ENCODE assay signal across 24 mouse cellular contexts in the genomic region with DNA sequence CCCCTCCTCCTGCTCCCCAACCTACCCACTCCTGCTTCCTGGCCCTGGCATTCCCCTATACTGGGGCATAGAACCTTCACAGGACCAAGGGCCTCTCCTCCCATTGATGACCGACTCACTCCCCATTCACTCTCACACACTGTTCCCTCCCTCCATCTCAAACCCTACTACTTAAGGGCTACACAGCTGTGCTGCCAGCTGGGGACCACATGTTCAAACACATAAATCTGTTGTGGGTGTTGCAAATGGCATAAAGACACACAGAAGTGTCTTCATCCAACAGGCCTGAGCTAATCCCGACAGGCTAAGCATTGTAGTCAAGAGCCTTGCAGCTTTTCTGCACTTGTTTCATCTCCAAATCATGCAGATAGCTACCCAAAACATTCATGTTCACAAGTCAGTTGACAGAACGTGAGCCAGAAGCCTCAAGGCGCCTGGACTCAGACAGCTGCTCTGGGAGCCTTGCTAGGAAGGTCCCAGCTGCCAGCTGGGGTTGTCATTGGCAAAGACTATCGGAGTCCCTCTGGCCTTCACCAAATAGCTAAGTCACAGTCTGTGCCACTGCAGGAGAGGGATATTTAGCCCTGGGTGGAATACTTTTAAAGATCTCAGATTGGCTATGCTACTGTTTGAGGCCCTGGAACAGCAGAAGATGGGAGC. TPM values are rescaled to one million over a fixed set of nuclear protein-coding genes. Genes with fewer than 3 reads are reported as not detected.
DNase-seq lines count a peak whose midpoint lies in the region; ATAC-seq and TF ChIP-seq lines count a peak whose summit lies in the region.
"Had no signal": no experiment of that assay in that cellular context is flagged by ENCODE, and none has a peak within 500 bp of the region (broad histone marks: within the 10 kb centered on the region; RNA-seq: fewer than 3 reads in every experiment).

No protein-coding gene starts in this region.

- no peak overlapping the region for H3K9ac ChIP-seq in forebrain, postnatal 0 days
- H3K9ac ChIP-seq in forebrain, embryonic 15.5 days (replicated peaks) = no peak overlapping the region
- no peak overlapping the region for H3K9ac ChIP-seq in midbrain, postnatal 0 days (replicated peaks; ENCODE audit: low read length, poor library complexity, severe bottlenecking)
- H3K9ac ChIP-seq in embryonic facial prominence, embryonic 15.5 days = no peak overlapping the region
- H3K9ac ChIP-seq: embryonic facial prominence, embryonic 13.5 days; heart, embryonic 15.5 days; hindbrain, embryonic 14.5 days; liver, postnatal 0 days had no signal

- no peak for TF ChIP-seq CTCF in forebrain, postnatal 0 days (IDR thresholded peaks at IDR 0.05; ENCODE audit: low read depth)
- no peak for TF ChIP-seq CTCF in midbrain, postnatal 0 days (IDR thresholded peaks at IDR 0.05)

- no peaks in the 10 kb centered on the region for H3K9me3 ChIP-seq in forebrain, postnatal 0 days (ENCODE audit: low read length)
- H3K9me3 ChIP-seq in forebrain, embryonic 15.5 days = no peaks in the 10 kb centered on the region
- no peaks in the 10 kb centered on the region for H3K9me3 ChIP-seq in midbrain, postnatal 0 days (ENCODE audit: low read length)
- H3K9me3 ChIP-seq in midbrain, embryonic 10.5 days (replicated peaks) = 0 out of 2 replicates have a peak, but pooled peaks cover 4% of the 10 kb centered on the region
- no peaks in the 10 kb centered on the region for H3K9me3 ChIP-seq in embryonic facial prominence, embryonic 15.5 days (replicated peaks)
- H3K9me3 ChIP-seq: embryonic facial prominence, embryonic 13.5 days; heart, embryonic 15.5 days had no signal

- no peak overlapping the region for H3K27ac ChIP-seq in forebrain, postnatal 0 days (ENCODE audit: low read depth, low read length)
- H3K27ac ChIP-seq in forebrain, embryonic 15.5 days (replicated peaks) = no peak overlapping the region
- no peak overlapping the region for H3K27ac ChIP-seq in midbrain, postnatal 0 days (ENCODE audit: low read depth, low read length)
- H3K27ac ChIP-seq in midbrain, embryonic 10.5 days (replicated peaks) = no peak overlapping the region
- no peak overlapping the region for H3K27ac ChIP-seq in embryonic facial prominence, embryonic 15.5 days (replicated peaks)
- H3K27ac ChIP-seq: embryonic facial prominence, embryonic 13.5 days; heart, embryonic 15.5 days; hindbrain, embryonic 14.5 days; left cerebral cortex, adult 2 months had no signal

- no peaks in the 10 kb centered on the region for H3K4me1 ChIP-seq in forebrain, postnatal 0 days (ENCODE audit: insufficient read depth)
- H3K4me1 ChIP-seq in forebrain, embryonic 15.5 days = 0 out of 2 replicates have a peak, but pooled peaks cover 8% of the 10 kb centered on the region
- no peaks in the 10 kb centered on the region for H3K4me1 ChIP-seq in midbrain, postnatal 0 days (ENCODE audit: insufficient read depth, low read length)
- H3K4me1 ChIP-seq in midbrain, embryonic 10.5 days = no peaks in the 10 kb centered on the region
- 0 out of 2 replicates have a peak, but pooled peaks cover 5% of the 10 kb centered on the region for H3K4me1 ChIP-seq in embryonic facial prominence, embryonic 15.5 days
- H3K4me1 ChIP-seq: embryonic facial prominence, embryonic 13.5 days; heart, embryonic 15.5 days had no signal

- H3K4me2 ChIP-seq in forebrain, postnatal 0 days (ENCODE audit: low read depth) = no peak overlapping the region
- no peak overlapping the region for H3K4me2 ChIP-seq in forebrain, embryonic 15.5 days (replicated peaks)
- no peak overlapping the region for H3K4me2 ChIP-seq in midbrain, postnatal 0 days (ENCODE audit: low read depth, low read length, poor library complexity, severe bottlenecking)
- no peak overlapping the region for H3K4me2 ChIP-seq in embryonic facial prominence, embryonic 15.5 days (replicated peaks)
- H3K4me2 ChIP-seq: embryonic facial prominence, embryonic 13.5 days; heart, embryonic 15.5 days; hindbrain, embryonic 14.5 days; liver, embryonic 11.5 days had no signal

- ATAC-seq in forebrain, postnatal 0 days = peak; percentile 89
- no peak for ATAC-seq in forebrain, embryonic 15.5 days (replicated peaks)
- ATAC-seq in midbrain, postnatal 0 days (ENCODE audit: low FRiP score) = no peak
- ATAC-seq in embryonic facial prominence, embryonic 15.5 days (ENCODE audit: insufficient number of reproducible peaks, low FRiP score, low TSS enrichment, low read depth) = peak; percentile 29; the same call in 1 of the 2 replicates
- ATAC-seq in megakaryocyte progenitor cell, adult 5-6 weeks (replicated peaks; ENCODE audit: poor library complexity) = no peak
- ATAC-seq: liver, postnatal 0 days; lung, postnatal 0 days had no signal

- no peak overlapping the region for H3K4me3 ChIP-seq in forebrain, postnatal 0 days (ENCODE audit: low read depth, low read length)
- H3K4me3 ChIP-seq in forebrain, embryonic 15.5 days = no peak overlapping the region
- no peak overlapping the region for H3K4me3 ChIP-seq in midbrain, postnatal 0 days (ENCODE audit: low read depth, low read length)
- no peak overlapping the region for H3K4me3 ChIP-seq in midbrain, embryonic 10.5 days
- no peak overlapping the region for H3K4me3 ChIP-seq in embryonic facial prominence, embryonic 15.5 days (replicated peaks)
- H3K4me3 ChIP-seq: embryonic facial prominence, embryonic 13.5 days; heart, embryonic 15.5 days; left cerebral cortex, adult 2 months had no signal

- no peaks in the 10 kb centered on the region for H3K27me3 ChIP-seq in forebrain, postnatal 0 days (ENCODE audit: insufficient read depth, low read length)
- H3K27me3 ChIP-seq in forebrain, embryonic 15.5 days = no peaks in the 10 kb centered on the region
- no peaks in the 10 kb centered on the region for H3K27me3 ChIP-seq in midbrain, postnatal 0 days (ENCODE audit: insufficient read depth, low read length)
- H3K27me3 ChIP-seq in midbrain, embryonic 10.5 days (ENCODE audit: low read depth, poor library complexity, severe bottlenecking) = no peaks in the 10 kb centered on the region
- H3K27me3 ChIP-seq in embryonic facial prominence, embryonic 15.5 days = no peaks in the 10 kb centered on the region
- H3K27me3 ChIP-seq: heart, embryonic 15.5 days had no signal

- DNase-seq in forebrain, postnatal 0 days = peak; percentile 66
- peak; percentile 63 for DNase-seq in midbrain, postnatal 0 days (ENCODE audit: low spot score)
- DNase-seq in midbrain, embryonic 10.5 days (ENCODE audit: low spot score) = no peak
- DNase-seq in spleen, postnatal 14 days (ENCODE audit: low spot score in 2 of 2) = no peak
- DNase-seq: adrenal gland, adult 8-10 months; cerebellum, adult 9-10 months; gastrocnemius, postnatal 36 days; heart, postnatal 36 days; kidney, adult 8-10 months; kidney, postnatal 10 days; liver, postnatal 0 days; midbrain, embryonic 14.5 days; right cerebral cortex, postnatal 14 days had no signal

- no peaks in the 10 kb centered on the region for H3K36me3 ChIP-seq in forebrain, postnatal 0 days (ENCODE audit: insufficient read depth)
- H3K36me3 ChIP-seq in forebrain, embryonic 15.5 days = no peaks in the 10 kb centered on the region
- no peaks in the 10 kb centered on the region for H3K36me3 ChIP-seq in midbrain, postnatal 0 days (ENCODE audit: insufficient read depth, low read length)
- no peaks in the 10 kb centered on the region for H3K36me3 ChIP-seq in midbrain, embryonic 10.5 days
- no peaks in the 10 kb centered on the region for H3K36me3 ChIP-seq in embryonic facial prominence, embryonic 15.5 days
- H3K36me3 ChIP-seq: embryonic facial prominence, embryonic 13.5 days; heart, embryonic 15.5 days had no signal

- 45% methylated on average over 5 of the region's 5 CpGs for WGBS in forebrain, postnatal 0 days
- 65% methylated on average over 5 of the region's 5 CpGs for WGBS in forebrain, embryonic 15.5 days
- WGBS in midbrain, postnatal 0 days = 60% methylated on average over 5 of the region's 5 CpGs
- WGBS in midbrain, embryonic 10.5 days = 73% methylated on average over 5 of the region's 5 CpGs
- WGBS in embryonic facial prominence, embryonic 15.5 days = 42% methylated on average over 5 of the region's 5 CpGs

RNA-seq across cellular contexts. Expression of gene Kcnh2, which starts 44.2 kb away (rescaled TPM):
- 13.5 and 21.2 TPM in 2 replicates for total RNA-seq in forebrain, postnatal 0 days (2014; rRNA removed)
- 4.7 and 6.8 TPM in 2 replicates for polyA plus RNA-seq in forebrain, postnatal 0 days (2015; fragmentation: Nextera tagmentation; extraction: Ambion mirVana)
- 5.2 and 6.4 TPM in 2 replicates for polyA plus RNA-seq in forebrain, embryonic 15.5 days (2015; fragmentation: Nextera tagmentation; extraction: Ambion mirVana)
- 46.9 and 60.2 TPM in 2 replicates for total RNA-seq in midbrain, postnatal 0 days (2014; rRNA removed)
- polyA plus RNA-seq in midbrain, postnatal 0 days (2015; fragmentation: Nextera tagmentation; extraction: Ambion mirVana) = 10.1 and 11.1 TPM in 2 replicates
- 27.1 and 35.3 TPM in 2 replicates for polyA plus RNA-seq in midbrain, embryonic 10.5 days (2016; fragmentation: Nextera tagmentation; extraction: Ambion mirVana)
- 4.8 and 5.1 TPM in 2 replicates for polyA plus RNA-seq in embryonic facial prominence, embryonic 15.5 days (2015; fragmentation: Nextera tagmentation; extraction: Ambion mirVana)
- not detected in 2 replicates for total RNA-seq in megakaryocyte progenitor cell, adult 5-6 weeks (2015)
- 0.12 TPM in 1 of 2 replicates, not detected in the other for total RNA-seq in megakaryocyte progenitor cell, adult 5-6 weeks (2017)
- total RNA-seq: megakaryocyte, adult 5-6 weeks had no signal

RNA-seq across cellular contexts. Expression of gene Nos3, which starts 57.4 kb away (rescaled TPM):
- 6.1 and 8.3 TPM in 2 replicates for total RNA-seq in forebrain, postnatal 0 days (2014; rRNA removed)
- polyA plus RNA-seq in forebrain, postnatal 0 days (2015; fragmentation: Nextera tagmentation; extraction: Ambion mirVana) = 6.3 and 6.8 TPM in 2 replicates
- 7.4 TPM in 2 replicates for polyA plus RNA-seq in forebrain, embryonic 15.5 days (2015; fragmentation: Nextera tagmentation; extraction: Ambion mirVana)
- total RNA-seq in midbrain, postnatal 0 days (2014; rRNA removed) = 11.0 and 14.2 TPM in 2 replicates
- 7.0 and 7.5 TPM in 2 replicates for polyA plus RNA-seq in midbrain, postnatal 0 days (2015; fragmentation: Nextera tagmentation; extraction: Ambion mirVana)
- 7.9 and 9.3 TPM in 2 replicates for polyA plus RNA-seq in midbrain, embryonic 10.5 days (2016; fragmentation: Nextera tagmentation; extraction: Ambion mirVana)
- polyA plus RNA-seq in embryonic facial prominence, embryonic 15.5 days (2015; fragmentation: Nextera tagmentation; extraction: Ambion mirVana) = 6.5 and 6.9 TPM in 2 replicates
- 0.12 TPM in 1 of 2 replicates, not detected in the other for total RNA-seq in megakaryocyte progenitor cell, adult 5-6 weeks (2015)
- not detected in 2 replicates for total RNA-seq in megakaryocyte progenitor cell, adult 5-6 weeks (2017)
- total RNA-seq: neutrophil, adult 5-6 weeks had no signal

Comparison
In these comparisons a context has a peak if more than half of its experiments do, and no peak if none do; other contexts are left out.
1. ATAC-seq: peak in forebrain, postnatal 0 days (single experiment) and embryonic facial prominence, embryonic 15.5 days (single experiment); none in forebrain, embryonic 15.5 days (single experiment), midbrain, postnatal 0 days (single experiment) and megakaryocyte progenitor cell, adult 5-6 weeks (single experiment).
2. DNase-seq: peak in forebrain, postnatal 0 days (single experiment) and midbrain, postnatal 0 days (single experiment); none in midbrain, embryonic 10.5 days (single experiment) and spleen, postnatal 14 days (0 of 2).